Mouse (Mus musculus): ENCODE data around the gene Olfr101. TPM values are rescaled to one million over a fixed set of nuclear protein-coding genes. Genes with fewer than 3 reads are reported as not detected.

Gene Olfr101
- not detected in 2 replicates for polyA plus RNA-seq (2012; rRNA removed)

DNA sequence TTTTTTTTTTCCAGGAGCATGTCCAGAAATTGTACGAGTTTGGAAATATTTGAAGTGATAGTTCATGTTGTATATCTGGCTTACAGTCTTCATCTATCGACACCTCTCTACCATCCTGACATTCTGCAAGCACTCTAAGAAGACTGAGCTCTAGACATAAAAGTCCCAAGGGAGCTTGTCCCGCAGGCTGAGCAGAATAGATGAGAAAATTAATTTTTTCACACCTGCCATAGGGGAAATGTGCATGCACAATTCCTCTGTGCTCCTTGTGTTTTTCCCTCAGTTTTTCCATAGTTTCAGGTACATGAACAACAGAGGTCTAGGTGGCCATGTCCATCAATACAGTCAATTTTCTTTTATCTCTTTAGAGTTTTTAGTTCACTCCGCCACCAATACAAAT is at the start of gene Olfr101:
TSS of gene Olfr101 (minus strand) at position 101 of the 400 bp plus-strand sequence.
- no peak for DNase-seq (ENCODE audit: low read depth)

DNA sequence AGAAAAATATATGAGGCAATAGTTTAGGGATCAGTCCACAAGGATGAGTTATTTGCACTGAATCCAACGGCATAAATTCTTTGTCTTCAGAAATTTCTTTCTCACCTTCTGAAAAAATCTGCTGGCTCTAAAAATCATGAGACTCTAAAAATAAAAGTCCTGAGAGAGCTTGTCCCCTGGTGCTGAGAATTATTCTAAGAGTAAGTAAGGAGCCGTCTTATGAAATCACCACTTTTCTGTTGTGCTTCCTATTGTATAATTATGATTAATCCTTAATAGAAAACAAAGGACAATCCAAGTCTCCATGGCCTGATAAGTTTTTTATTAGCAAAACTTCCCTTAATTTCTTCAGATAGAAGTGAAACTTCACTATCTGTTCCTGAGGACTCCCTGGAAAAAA is 35.5 kb upstream of the Olfr101 start, which contains the start of gene Olfr103:
TSS of gene Olfr103 (minus strand) at position 101 of the 400 bp plus-strand sequence.
- DNase-seq (ENCODE audit: low read depth): no peak

DNA sequence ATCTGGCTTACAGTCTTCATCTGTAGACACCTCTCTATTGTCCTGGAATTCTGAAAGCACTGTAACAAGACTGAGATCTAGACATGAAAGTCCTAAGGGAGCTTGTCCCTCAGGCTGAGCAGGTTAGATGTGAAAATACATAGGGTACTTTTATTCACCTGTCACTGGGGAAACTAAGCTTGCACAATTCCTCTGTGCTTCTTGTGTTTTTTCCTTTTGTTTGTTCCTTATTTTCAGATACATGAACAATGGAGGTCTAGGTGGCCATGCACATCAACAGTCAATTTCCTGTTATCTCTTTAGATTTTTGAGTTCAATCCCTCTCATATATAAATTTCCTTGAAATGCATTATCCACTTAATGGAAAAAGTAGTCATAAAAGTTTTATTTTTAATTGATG is 12.8 kb upstream of the Olfr101 start, which contains the start of gene Olfr102:
TSS of gene Olfr102 (minus strand) at position 101 of the 400 bp plus-strand sequence.
- no peak for DNase-seq (ENCODE audit: low read depth)

DNA sequence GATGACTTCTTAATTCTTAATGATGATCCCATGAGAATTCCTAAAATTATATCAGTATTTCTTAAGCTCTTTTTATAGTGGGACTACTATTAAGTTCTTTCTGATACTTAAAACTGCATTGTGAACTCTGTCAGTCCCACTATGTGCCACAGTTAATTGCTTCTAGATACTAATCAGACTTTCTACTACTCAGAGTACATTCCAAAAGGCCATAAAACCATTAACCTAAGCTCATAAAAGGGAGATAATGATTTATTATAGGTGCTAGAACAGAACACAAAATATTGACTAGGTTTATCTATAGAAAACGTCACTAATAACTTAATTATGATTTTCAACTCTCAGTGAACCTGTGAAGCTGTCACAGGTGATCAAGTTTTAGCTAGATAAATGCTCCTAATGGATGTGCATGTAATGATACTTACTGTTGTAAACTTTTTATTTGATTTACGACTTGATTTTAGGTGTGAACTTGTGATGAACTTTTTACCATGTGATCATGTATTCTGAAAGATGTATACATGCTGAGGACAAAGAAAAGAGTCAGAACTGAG is 6.1 kb upstream of the Olfr101 start:
- no peak for DNase-seq (ENCODE audit: low read depth)

DNA sequence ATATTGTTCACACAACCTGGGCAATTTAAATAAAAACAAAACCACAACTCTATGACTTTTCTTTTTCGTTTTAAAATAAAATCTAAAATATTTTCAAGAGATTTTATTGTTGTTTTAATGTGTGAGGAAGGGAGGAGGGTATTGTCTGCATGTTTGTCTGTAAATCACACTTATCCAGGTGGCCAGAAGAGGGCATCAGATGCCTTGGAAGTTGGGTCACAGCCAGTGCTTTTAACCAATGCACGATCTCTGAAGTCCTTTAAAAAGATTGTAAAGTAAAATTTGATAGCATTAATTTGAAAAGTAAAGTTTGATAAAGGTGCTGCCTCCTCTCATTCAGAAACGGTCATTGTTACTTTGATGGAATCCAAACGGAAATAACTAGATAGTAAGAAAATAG is 4.4 kb upstream of the Olfr101 start:
- DNase-seq (ENCODE audit: low read depth): no peak

DNA sequence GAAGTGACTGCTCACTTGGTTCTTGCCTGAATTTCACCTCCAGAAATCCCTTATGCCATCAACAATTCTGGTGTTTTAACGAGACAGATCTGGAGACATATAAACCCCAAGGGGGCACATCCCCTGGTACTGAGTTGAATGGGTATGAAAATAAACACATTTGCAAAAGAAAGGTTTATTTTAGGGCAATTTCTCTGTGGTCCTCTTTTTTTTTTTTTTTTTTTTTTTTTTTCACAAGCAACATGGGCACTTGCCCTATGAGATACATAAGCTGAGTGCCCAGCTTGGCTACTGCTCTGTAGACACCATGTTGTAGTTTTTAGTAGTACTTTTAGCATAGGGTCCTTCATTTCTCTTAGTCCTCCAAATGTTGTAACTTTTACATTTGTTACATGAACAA is 20.8 kb downstream of the Olfr101 start, which contains the start of gene Olfr99:
TSS of gene Olfr99 (minus strand) at position 101 of the 400 bp plus-strand sequence.
- no peak for DNase-seq (ENCODE audit: low read depth)

DNA sequence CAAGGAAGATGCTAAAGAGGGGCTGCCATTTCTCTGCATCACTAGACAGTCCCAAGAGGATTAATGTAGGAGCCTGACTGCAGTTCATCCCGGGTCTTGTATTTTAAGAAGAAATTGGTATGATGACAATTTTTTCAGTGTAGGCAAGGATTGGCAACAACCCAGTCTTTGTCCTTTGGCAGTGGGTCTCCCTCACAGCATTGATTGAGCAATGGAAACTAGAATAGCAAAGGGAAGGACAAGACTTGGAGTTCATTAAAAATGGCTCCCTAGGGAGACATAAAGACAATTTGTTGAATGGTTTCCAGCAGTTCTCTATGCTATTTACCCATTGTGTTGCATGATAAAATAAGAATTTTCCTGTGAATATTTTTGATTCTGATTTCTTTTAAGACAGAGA is 23.8 kb downstream of the Olfr101 start:
- DNase-seq (ENCODE audit: low read depth): no peak

DNA sequence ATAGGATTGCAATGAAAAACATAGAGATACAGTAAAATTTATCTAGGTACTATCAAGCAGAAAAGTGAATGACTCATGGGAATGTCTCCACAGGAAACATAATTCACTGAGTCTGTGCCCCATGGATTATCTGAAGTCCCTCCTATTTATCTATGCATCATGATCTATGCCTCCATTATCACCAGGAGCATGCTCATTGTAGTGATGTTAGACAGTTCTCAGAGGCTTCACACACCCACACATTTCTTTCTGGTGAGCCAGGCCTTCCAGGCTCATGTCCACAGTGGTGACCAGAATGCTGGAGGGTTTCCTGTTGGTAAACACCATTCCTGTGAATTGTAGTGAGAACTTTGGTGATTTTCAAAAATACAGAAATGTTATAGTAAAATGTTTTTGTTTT is 27.5 kb downstream of the Olfr101 start:
- DNase-seq (ENCODE audit: low read depth): no peak

DNA sequence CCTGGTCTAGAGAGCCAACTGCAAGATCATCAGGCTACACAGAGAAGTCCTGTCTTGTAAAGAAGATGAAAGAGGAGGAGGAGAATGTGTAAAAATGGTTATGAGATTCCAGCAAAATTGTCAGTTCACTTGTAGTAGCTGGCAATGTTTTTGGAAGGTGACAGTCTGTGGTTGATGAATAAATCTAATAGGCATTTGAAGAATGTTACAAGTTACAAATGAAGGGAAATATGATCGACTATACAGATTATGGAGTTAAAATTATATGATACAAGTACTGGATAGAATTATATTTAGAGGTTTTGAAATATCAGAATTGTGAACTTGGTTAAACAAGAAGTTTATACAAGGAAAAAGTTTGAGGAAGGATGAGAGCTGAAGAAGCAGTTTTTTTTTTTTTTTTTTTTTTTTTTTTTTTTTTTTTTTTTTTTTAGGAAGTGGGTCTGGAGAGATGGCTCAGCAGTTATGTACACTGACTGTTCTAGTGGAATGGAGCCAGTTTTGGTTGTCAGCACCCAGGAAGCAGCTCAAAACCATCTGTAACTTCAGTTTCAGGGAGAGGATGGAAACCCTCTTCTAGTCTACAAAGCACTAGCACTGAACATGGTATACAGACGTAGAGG is 28.4 kb downstream of the Olfr101 start:
- no peak for DNase-seq (ENCODE audit: low read depth)

DNA sequence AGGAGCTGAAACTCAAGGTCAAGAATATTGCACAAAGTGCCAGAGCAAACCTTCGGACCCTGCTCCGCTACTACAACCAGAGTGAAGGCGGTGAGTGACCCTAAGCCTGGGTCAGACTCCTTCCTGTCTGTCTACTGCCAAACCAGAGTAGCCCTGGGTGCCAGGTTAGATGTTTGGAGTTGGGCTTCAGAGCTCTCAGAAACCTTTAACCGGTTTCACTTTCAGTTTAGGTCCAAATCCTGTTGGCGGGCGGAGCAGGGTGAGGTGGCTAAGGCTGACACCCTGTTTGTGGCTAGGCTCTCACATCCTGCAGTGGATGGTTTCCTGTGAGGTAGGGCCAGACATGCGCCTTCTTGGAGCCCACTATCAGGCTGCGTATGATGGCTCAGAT is 33.4 kb downstream of the Olfr101 start:
- no peak for DNase-seq (ENCODE audit: low read depth)

DNA sequence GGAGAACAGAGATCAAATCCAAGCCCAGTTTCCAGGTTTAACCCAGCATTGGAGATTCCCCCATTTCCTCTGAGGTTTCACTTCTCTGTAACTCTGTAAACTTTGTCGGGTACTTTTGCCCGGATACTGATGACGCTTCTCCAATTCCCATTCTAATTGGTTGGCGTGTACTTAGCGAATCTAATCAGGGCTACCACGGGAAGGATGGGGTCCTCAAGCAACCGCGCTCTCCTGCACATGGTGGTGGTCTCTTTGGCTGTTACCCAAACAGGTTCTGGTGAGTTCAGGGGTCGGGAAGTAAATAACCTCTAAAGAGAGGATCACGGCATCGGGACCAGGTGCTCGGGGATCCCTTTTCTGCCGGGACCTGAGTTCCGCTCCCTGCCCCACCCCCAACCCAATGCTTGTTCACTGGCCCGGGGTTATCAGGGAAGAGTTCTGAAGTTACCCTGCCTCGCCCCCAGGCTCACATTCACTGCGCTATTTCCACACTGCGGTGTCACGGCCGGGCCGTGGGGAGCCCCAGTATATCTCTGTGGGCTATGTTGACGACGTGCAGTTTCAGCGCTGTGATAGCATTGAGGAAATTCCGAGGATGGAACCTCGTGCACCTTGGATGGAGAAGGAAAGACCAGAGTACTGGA is 33.9 kb downstream of the Olfr101 start, which contains the start of gene H2-M3:
TSS of gene H2-M3 (plus strand) at position 163 of the 644 bp plus-strand sequence.
- peak; percentile 19 for DNase-seq (ENCODE audit: low read depth)

DNA sequence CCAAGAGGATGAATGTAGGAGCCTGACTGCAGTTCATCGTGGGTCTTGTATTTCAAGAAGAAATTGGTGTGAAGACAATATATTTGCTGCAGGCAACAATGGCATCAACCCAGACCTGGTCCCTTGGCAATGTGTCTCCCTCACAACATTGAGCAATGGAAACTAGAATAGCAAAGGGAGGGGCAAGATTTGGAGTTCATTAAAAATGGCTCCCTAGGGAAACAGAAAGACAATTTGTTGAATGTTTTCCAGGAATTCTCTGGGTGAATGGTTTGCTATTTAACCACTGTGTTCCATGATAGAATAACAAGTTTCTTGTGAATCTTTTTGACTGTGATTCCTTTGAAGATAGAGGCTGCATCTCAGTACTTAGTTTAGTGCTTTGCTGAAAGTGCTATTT is 40.5 kb downstream of the Olfr101 start, which contains the start of gene Olfr98:
TSS of gene Olfr98 (minus strand) at position 124 of the 400 bp plus-strand sequence.
- DNase-seq (ENCODE audit: low read depth): no peak

DNA sequence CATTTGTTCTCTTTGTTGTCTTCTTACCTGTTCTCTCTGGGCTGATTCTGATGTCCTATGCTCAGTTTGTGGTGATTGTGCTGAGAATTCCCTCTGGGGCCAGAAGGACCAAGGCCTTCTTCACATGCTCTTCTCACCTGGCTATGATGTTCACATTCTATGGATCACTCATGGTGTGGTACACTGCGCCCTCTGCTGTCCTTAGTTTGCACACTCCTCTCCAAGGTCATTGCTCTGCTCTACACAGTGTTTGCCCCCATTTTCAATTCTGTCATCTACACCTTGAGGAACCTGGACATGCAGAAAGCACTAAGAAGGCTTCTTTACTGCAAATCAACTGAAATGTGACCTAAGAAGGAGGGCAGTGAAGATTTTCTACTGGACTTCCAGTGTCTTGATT is 53.6 kb downstream of the Olfr101 start:
- DNase-seq (ENCODE audit: low read depth): no peak

DNA sequence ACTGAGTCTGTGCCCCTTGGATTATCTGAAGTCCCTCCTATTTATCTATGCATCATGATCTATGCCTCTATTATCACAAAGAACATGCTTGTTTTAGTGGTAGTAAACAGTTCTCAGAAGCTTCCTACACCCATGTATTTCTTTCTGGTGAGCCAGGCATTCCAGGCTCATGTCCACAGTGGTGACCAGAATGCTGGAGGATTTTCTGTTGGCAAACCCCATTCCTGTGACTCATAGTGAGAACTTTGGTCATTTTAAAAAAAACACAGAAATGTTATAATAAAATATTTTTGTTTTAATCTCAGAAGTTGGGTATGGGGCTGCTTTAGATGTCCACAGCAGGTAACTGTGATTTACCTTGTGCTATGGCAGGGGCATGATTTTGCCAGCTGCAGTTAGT is 54.7 kb downstream of the Olfr101 start:
- DNase-seq (ENCODE audit: low read depth): no peak

Other genes starting within 250 kb of the Olfr101 start
- not detected in 2 replicates for gene Olfr90, start 215.8 kb downstream of the Olfr101 start, polyA plus RNA-seq (2012; rRNA removed)
- not detected in 2 replicates for gene Olfr91, start 206.0 kb downstream of the Olfr101 start, polyA plus RNA-seq (2012; rRNA removed)
- gene Olfr92, start 184.2 kb downstream of the Olfr101 start, polyA plus RNA-seq (2012; rRNA removed): not detected in 2 replicates
- gene Olfr93, start 142.8 kb downstream of the Olfr101 start, polyA plus RNA-seq (2012; rRNA removed): not detected in 2 replicates
- 0.55 and 0.59 TPM in 2 replicates for gene Ubd, start 110.4 kb downstream of the Olfr101 start, polyA plus RNA-seq (2012; rRNA removed)
- gene Olfr94, start 103.3 kb downstream of the Olfr101 start, polyA plus RNA-seq (2012; rRNA removed): not detected in 2 replicates
- gene Olfr95, start 91.2 kb downstream of the Olfr101 start, polyA plus RNA-seq (2012; rRNA removed): not detected in 2 replicates
- gene Olfr96, start 84.2 kb downstream of the Olfr101 start, polyA plus RNA-seq (2012; rRNA removed): not detected in 2 replicates
- gene Olfr97, start 67.0 kb downstream of the Olfr101 start, polyA plus RNA-seq (2012; rRNA removed): not detected in 2 replicates
- not detected in 2 replicates for gene Olfr98, start 40.6 kb downstream of the Olfr101 start, polyA plus RNA-seq (2012; rRNA removed)
- 6.7 and 8.0 TPM in 2 replicates for gene H2-M3, start 34.1 kb downstream of the Olfr101 start, polyA plus RNA-seq (2012; rRNA removed)
- gene Olfr99, start 20.9 kb downstream of the Olfr101 start, polyA plus RNA-seq (2012; rRNA removed): not detected in 2 replicates
- gene Olfr102, start 12.7 kb upstream of the Olfr101 start, polyA plus RNA-seq (2012; rRNA removed): not detected in 2 replicates
- not detected in 2 replicates for gene Olfr103, start 35.4 kb upstream of the Olfr101 start, polyA plus RNA-seq (2012; rRNA removed)
- not detected in 2 replicates for gene Olfr104-ps, start 55.3 kb upstream of the Olfr101 start, polyA plus RNA-seq (2012; rRNA removed)
- not detected in 2 replicates for gene Olfr105-ps, start 74.7 kb upstream of the Olfr101 start, polyA plus RNA-seq (2012; rRNA removed)
- gene Olfr106-ps, start 86.1 kb upstream of the Olfr101 start, polyA plus RNA-seq (2012; rRNA removed): not detected in 2 replicates
- not detected in 2 replicates for gene Olfr107, start 94.9 kb upstream of the Olfr101 start, polyA plus RNA-seq (2012; rRNA removed)
- gene Olfr108, start 141.2 kb upstream of the Olfr101 start, polyA plus RNA-seq (2012; rRNA removed): not detected in 2 replicates
- gene Olfr109, start 154.6 kb upstream of the Olfr101 start, polyA plus RNA-seq (2012; rRNA removed): not detected in 2 replicates
- 0.09 TPM in 1 of 2 replicates, not detected in the other for gene H2-M2, start 179.2 kb upstream of the Olfr101 start, polyA plus RNA-seq (2012; rRNA removed)
- gene Olfr110, start 188.2 kb upstream of the Olfr101 start, polyA plus RNA-seq (2012; rRNA removed): not detected in 2 replicates
- gene Olfr111, start 203.7 kb upstream of the Olfr101 start, polyA plus RNA-seq (2012; rRNA removed): 0.14 TPM in 1 of 2 replicates, not detected in the other